Mouse (Mus musculus): Measurements from ENCODE around the gene Ap1m2.

DNA sequence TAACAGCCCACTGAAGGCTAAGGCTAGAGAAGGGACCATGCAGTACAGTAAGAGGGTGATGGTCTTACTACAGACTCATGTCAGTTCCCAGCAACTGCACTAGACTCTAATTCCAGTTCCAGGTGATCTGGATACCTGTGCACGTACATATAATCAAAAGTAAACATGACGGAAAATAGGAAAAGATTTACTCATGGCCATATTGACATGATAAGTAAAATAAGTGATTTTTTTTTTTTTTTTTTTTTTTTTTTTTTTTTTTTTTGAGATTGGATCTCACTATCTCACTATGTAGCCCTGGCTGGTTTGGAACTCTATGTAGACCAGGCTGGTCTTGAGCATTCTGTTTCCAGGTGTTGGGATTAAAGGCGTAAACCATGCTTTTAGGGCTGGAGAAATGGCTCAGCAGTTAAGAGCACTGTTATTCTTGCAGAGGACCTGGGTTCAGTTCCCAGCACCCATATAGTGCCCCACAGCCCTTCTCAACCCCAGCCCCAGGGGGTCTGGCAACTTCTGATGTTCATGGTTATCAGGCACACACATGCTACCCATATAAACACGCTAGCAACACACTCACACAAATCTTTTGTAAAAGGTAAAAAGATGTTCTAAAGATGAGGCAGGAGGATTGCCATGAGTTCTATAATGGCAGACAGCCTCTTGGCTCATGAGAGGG lies 39.7 kb upstream of the Ap1m2 start:
- TF ChIP-seq POLR2A (IDR thresholded peaks at IDR 0.05; ENCODE audit: insufficient read depth, low read depth, low read length): no peak
- TF ChIP-seq CTCF (IDR thresholded peaks at IDR 0.05): no peak
- no peak for TF ChIP-seq EP300 (IDR thresholded peaks at IDR 0.05; ENCODE audit: insufficient read depth, low read depth, low read length)

All from heart, adult 2 months (tissue).